Mouse (Mus musculus) cortical plate, adult 2 months (tissue): ENCODE measurements around the gene Slc27a1.

Source experiments
- CTCF ChIP-seq: fragments of 200-500 bp; IDR thresholded peaks from 2 replicates; pipeline ENCODE4 v1.5.1; 2011; ENCODE audit warnings: mild to moderate bottlenecking, control low read depth, low read length; ENCODE audit not compliant: insufficient read depth; ENCODE audit errors: extremely low read depth
- POLR2A ChIP-seq: fragments of 200-500 bp; IDR thresholded peaks from 2 replicates; pipeline ENCODE4 v1.6.1; 2011; ENCODE audit warnings: mild to moderate bottlenecking, low read length, control low read depth; ENCODE audit not compliant: insufficient read depth; ENCODE audit errors: extremely low read depth

DNA sequence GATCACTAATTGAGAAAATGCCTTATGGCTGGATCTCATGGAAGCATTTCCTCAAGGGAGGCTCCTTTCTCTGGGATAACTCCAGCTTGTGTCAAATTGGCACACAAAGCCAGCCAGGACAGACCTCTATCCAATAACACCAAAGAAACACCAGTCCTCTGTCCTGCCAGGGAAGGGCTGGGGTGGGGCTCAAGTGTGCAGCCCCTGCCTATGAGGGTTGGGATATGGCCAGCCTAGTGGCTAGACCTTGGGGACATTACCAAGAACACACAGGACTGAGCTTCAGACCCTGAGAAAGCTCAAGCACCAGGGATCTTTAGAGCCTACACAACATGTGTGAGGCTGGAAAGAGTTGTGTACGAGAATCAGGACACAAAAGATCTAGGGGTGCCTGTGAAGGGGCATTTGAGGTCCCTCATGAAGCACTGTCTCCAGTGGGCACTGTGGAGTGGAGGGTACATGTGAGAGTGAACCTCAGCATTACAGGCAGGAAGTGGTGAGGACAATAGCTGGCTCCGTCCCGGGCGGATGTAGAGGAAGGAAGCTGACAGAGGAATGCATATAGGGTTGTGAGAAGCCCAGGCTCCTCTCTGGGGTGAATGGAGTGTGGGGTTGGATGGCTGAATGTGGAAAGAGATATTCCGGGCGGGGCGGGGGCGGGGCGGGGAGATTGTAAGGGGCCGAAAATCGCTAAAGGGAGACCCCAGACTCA, 40.2 kb upstream of the Slc27a1 start:
- TF ChIP-seq POLR2A (no peak), CTCF (no peak)
